Mouse (Mus musculus) forebrain, embryonic 15.5 days (tissue): ENCODE data around the gene Ak2. TPM values are rescaled to one million over a fixed set of nuclear protein-coding genes. Genes with fewer than 3 reads are reported as not detected.
A peak's percentile ranks its signal among the peaks of the same experiment; 100 is the strongest.

Experiments
- ATAC-seq: fragments of 200-750 bp; cut with Nextera tagmentation; replicated peaks from 2 replicates; pipeline ENCODE4 v1.8.0; 2017; ENCODE audit warnings: mild to moderate bottlenecking, moderate TSS enrichment, moderate library complexity
- H3K27ac ChIP-seq: fragments of 300-500 bp; sonication (generic); replicated peaks from 2 replicates; pipeline ENCODE4 v1.5.1; 2015; ENCODE audit warnings: mild to moderate bottlenecking, inconsistent platforms
- H3K27me3 ChIP-seq: fragments of 300-500 bp; sonication (generic); 2 replicates; pipeline ENCODE4 v1.6.1; 2015; ENCODE audit warnings: inconsistent platforms
- H3K36me3 ChIP-seq: fragments of 300-500 bp; sonication (generic); 2 replicates; pipeline ENCODE4 v1.6.1; 2015; ENCODE audit warnings: mild to moderate bottlenecking, inconsistent platforms
- H3K4me1 ChIP-seq: fragments of 300-500 bp; sonication (generic); 2 replicates; pipeline ENCODE4 v1.6.1; 2015; ENCODE audit warnings: inconsistent platforms
- H3K4me2 ChIP-seq: fragments of 300-500 bp; sonication (generic); replicated peaks from 2 replicates; pipeline ENCODE4 v1.6.1; 2015; ENCODE audit warnings: mild to moderate bottlenecking, inconsistent platforms
- H3K4me3 ChIP-seq: fragments of 300-500 bp; sonication (generic); 2 replicates; pipeline ENCODE4 v1.5.1; 2015; ENCODE audit warnings: mild to moderate bottlenecking, inconsistent platforms
- H3K9ac ChIP-seq: fragments of 300-500 bp; sonication (generic); replicated peaks from 2 replicates; pipeline ENCODE4 v1.6.1; 2015; ENCODE audit warnings: mild to moderate bottlenecking, inconsistent platforms
- H3K9me3 ChIP-seq: fragments of 300-500 bp; sonication (generic); 2 replicates; pipeline ENCODE4 v1.6.1; 2016; ENCODE audit warnings: inconsistent platforms
- WGBS: fragments of 180-500 bp; shearing (Covaris S2); methylation state at CpG from one replicate; pipeline ENCODE4 v1.1.7; 2015; ENCODE audit warnings: mixed read lengths; 5-methylcytosine and 5-hydroxymethylcytosine counted together
- polyA plus RNA-seq: library from polyadenylated mRNA; unstranded; fragments of >200 nt; fragmentation: Nextera tagmentation; extraction: Ambion mirVana; gene quantifications from 2 replicates; pipeline ENCODE4 v1.2.1, GENCODE M21; 2015

Gene Ak2
- polyA plus RNA-seq, 1 experiment from 2014 or later = 106 TPM

GRCm38 (mm10) chr4:129057533-129058206, 65.9 kb downstream of the Ak2 start:
- peak; percentile 97 for ATAC-seq
- Histone ChIP-seq H3K4me3 (peak overlapping the region; percentile 89), H3K9me3 (no peaks in the 10 kb centered on the region), H3K9ac (peak overlapping the region; percentile 87), H3K36me3 (no peaks in the 10 kb centered on the region), H3K4me1 (peaks cover 22% of the 10 kb centered on the region), H3K27ac (peak overlapping the region; percentile 95), H3K4me2 (peak overlapping the region; percentile 96), H3K27me3 (no peaks in the 10 kb centered on the region)
- 3% methylated on average over 43 of the region's 44 CpGs for WGBS

DNA sequence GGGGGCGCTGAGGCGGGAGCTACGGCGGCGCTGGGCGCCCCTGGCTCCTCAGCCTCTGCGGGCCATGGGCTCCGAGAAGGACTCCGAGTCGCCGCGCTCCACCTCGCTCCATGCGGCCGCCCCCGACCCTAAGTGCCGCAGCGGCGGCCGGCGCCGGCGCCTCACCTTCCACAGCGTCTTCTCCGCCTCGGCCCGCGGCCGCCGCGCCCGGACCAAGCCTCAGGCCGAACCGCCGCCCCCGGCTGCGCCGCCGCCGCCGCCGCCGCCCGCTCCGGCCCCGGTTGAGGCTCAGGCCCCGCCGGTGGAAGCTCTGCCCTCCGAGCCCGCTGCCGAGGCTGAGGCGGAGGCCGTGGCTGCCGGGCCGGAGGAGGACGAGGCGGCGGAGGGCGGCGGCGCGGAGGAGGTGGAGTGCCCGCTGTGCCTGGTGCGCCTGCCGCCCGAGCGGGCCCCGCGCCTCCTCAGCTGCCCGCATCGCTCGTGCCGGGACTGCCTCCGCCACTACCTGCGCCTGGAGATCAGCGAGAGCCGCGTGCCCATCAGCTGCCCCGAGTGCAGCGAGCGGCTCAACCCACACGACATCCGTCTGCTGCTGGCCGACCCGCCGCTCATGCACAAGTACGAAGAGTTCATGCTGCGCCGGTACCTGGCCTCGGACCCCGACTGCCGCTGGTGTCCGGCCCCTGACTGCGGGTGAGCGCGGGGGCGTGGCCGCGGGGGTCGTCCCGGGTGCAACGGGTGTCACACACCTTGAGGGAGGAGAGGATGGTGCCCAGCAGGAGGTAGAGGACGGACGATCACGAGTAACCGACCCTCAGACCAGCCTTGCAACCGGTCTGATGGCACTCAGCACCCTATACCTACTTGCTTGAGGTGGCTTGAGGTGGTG, 66.7 kb downstream of the Ak2 start, which contains the start of gene Rnf19b:
Rnf19b (plus strand) TSS at position 65 of the 886 bp plus-strand sequence.
- under 1% methylated on average over 106 of the region's 107 CpGs for WGBS
- peak within 1 kb of the TSS; percentile 96 for H3K4me2 ChIP-seq
- peak within 1 kb of the TSS; percentile 95 for H3K27ac ChIP-seq
- ATAC-seq = peak; percentile 66
- H3K9me3 ChIP-seq = no peaks in the 10 kb centered on the region
- peak within 1 kb of the TSS; percentile 89 for H3K4me3 ChIP-seq
- no peaks in the 10 kb centered on the region for H3K27me3 ChIP-seq
- no peaks in the 10 kb centered on the region for H3K36me3 ChIP-seq
- H3K9ac ChIP-seq = peak within 1 kb of the TSS; percentile 87
- H3K4me1 ChIP-seq = peaks cover 22% of the 10 kb centered on the region

GRCm38 (mm10) chr4:129059125-129059551, 67.4 kb downstream of the Ak2 start:
- H3K4me3 ChIP-seq = peak overlapping the region; percentile 89
- peak overlapping the region; percentile 87 for H3K9ac ChIP-seq
- 2% methylated on average over 13 of the region's 13 CpGs for WGBS
- H3K36me3 ChIP-seq = no peaks in the 10 kb centered on the region
- no peaks in the 10 kb centered on the region for H3K9me3 ChIP-seq
- ATAC-seq = no peak
- peaks cover 22% of the 10 kb centered on the region for H3K4me1 ChIP-seq
- H3K27me3 ChIP-seq = no peaks in the 10 kb centered on the region
- H3K27ac ChIP-seq = 0 out of 2 replicates have a peak overlapping the region, but pooled peaks have one; percentile 95
- peak overlapping the region; percentile 96 for H3K4me2 ChIP-seq

DNA sequence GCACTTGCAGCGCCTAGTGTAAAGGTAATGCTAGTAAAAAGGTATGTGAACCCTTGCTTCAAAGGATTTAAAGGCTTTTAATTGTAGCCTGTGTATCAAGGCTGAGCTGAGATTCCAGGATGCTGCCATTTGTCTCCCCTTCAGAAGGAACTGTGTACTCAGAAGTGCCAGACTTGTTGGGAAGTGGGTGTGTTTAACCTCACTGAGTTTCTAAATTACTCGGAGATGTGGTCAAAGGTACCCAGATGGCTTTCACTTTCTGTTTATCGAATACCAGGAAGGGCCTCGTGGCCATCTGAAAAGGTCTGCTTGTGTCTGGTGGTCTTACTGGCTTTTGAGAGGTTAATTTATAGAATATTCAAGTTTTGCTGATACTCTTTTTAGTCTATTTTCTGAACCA, 68.2 kb downstream of the Ak2 start:
- no peaks in the 10 kb centered on the region for H3K27me3 ChIP-seq
- ATAC-seq = no peak
- H3K4me1 ChIP-seq = peaks cover 22% of the 10 kb centered on the region
- H3K27ac ChIP-seq = no peak overlapping the region
- H3K9ac ChIP-seq = peak overlapping the region; percentile 87; the same call in 1 of the 2 replicates
- WGBS = 61% methylated on average over 4 of the region's 4 CpGs
- peak overlapping the region; percentile 89 for H3K4me3 ChIP-seq
- H3K36me3 ChIP-seq = no peaks in the 10 kb centered on the region
- H3K9me3 ChIP-seq = no peaks in the 10 kb centered on the region
- H3K4me2 ChIP-seq = peak overlapping the region; percentile 96

Other genes starting within 250 kb of the Ak2 start
- 0.45 and 0.61 TPM in 2 replicates for gene A3galt2, start 236.6 kb upstream of the Ak2 start, polyA plus RNA-seq
- 45.5 and 51.3 TPM in 2 replicates for gene Zfp362, start 185.9 kb upstream of the Ak2 start, polyA plus RNA-seq
- 9.5 and 10.5 TPM in 2 replicates for gene Trim62, start 108.4 kb upstream of the Ak2 start, polyA plus RNA-seq
- 12.3 and 13.7 TPM in 2 replicates for gene Azin2, start 29.5 kb upstream of the Ak2 start, polyA plus RNA-seq
- 23.0 and 23.2 TPM in 2 replicates for gene Rnf19b, start 66.3 kb downstream of the Ak2 start, polyA plus RNA-seq
- gene Tmem54, start 113.6 kb downstream of the Ak2 start, polyA plus RNA-seq = not detected in 2 replicates
- 48.0 and 53.1 TPM in 2 replicates for gene Hpca, start 130.1 kb downstream of the Ak2 start, polyA plus RNA-seq
- gene Fndc5, start 145.0 kb downstream of the Ak2 start, polyA plus RNA-seq = 2.6 and 2.8 TPM in 2 replicates
- 15.3 and 17.2 TPM in 2 replicates for gene S100pbp, start 197.8 kb downstream of the Ak2 start, polyA plus RNA-seq
- gene Yars, start 197.8 kb downstream of the Ak2 start, polyA plus RNA-seq = 106 and 115 TPM in 2 replicates